Mouse (Mus musculus): Measurements from ENCODE around the gene Zfp488.

DNA sequence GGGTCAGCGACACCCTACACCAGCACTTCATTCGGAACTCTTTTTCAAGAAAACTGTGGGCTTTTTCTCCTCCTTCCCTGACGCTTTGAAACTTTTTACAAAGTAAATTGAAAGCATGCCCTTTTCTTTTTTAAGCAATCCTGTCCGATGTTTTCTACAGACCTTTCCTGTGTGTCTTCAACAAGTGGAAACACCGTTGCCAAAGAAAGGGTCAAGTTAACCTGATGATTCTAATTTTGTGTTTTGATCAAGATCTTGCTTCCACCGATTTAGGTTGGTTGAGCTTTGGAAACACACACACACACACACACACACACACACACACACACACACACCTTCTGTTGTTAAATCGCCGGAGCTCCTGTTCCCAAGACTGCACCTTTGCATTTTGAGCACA lies 55.8 kb downstream of the Zfp488 start:
- no peak for TF ChIP-seq CTCF (IDR thresholded peaks at IDR 0.05; ENCODE audit: low read depth, low read length)
- TF ChIP-seq POLR2A (IDR thresholded peaks at IDR 0.05; ENCODE audit: borderline replicate concordance, low read depth, low read length): no peak
